Mouse (Mus musculus): ENCODE data around the gene Plpp2. TPM values are rescaled to one million over a fixed set of nuclear protein-coding genes. Genes with fewer than 3 reads are reported as not detected.

Plpp2 gene
- polyA plus RNA-seq, 2 experiments, result 15.9 to 26.1 TPM

- Histone ChIP-seq H3K4me1 (ENCODE audit: control insufficient read depth, insufficient read depth, low read length) (peaks cover 11% of the 10 kb centered on the region), H3K4me2 (replicated peaks; ENCODE audit: low read depth, low read length, severe bottlenecking) (no peak overlapping the region), H3K9ac (ENCODE audit: low read depth, low read length, severe bottlenecking) (no peak overlapping the region), H3K4me3 (replicated peaks; ENCODE audit: low read length) (no peak overlapping the region), H3K36me3 (ENCODE audit: control insufficient read depth, insufficient read depth, low read length) (peaks cover 52% of the 10 kb centered on the region), H3K27ac (replicated peaks; ENCODE audit: low read depth, low read length) (no peak overlapping the region), H3K27me3 (ENCODE audit: control insufficient read depth, insufficient read depth, low read length) (no peaks in the 10 kb centered on the region), H3K9me3 (ENCODE audit: control insufficient read depth, low read length) (no peaks in the 10 kb centered on the region)
- TF ChIP-seq POLR2A (IDR thresholded peaks at IDR 0.05; ENCODE audit: borderline replicate concordance, extremely low read depth, insufficient read depth, insufficient read length), result no peak
- DNase-seq (ENCODE audit: low spot score), result no peak
- no peak for ATAC-seq (ENCODE audit: low FRiP score, low read depth)
- 84% methylated on average over 9 of the region's 9 CpGs for WGBS
Observed at GRCm38 (mm10) chr10:79550366-79550765, 16.8 kb upstream of the Plpp2 start.

- ATAC-seq (ENCODE audit: low FRiP score, low read depth) (no peak), DNase-seq (ENCODE audit: low spot score) (no peak)
- Histone ChIP-seq H3K27ac (replicated peaks; ENCODE audit: low read depth, low read length) (no peak overlapping the region), H3K36me3 (ENCODE audit: control insufficient read depth, insufficient read depth, low read length) (peaks cover 64% of the 10 kb centered on the region), H3K27me3 (ENCODE audit: control insufficient read depth, insufficient read depth, low read length) (no peaks in the 10 kb centered on the region), H3K4me2 (replicated peaks; ENCODE audit: low read depth, low read length, severe bottlenecking) (no peak overlapping the region), H3K4me3 (replicated peaks; ENCODE audit: low read length) (no peak overlapping the region), H3K4me1 (ENCODE audit: control insufficient read depth, insufficient read depth, low read length) (peaks cover 11% of the 10 kb centered on the region), H3K9me3 (ENCODE audit: control insufficient read depth, low read length) (no peaks in the 10 kb centered on the region), H3K9ac (ENCODE audit: low read depth, low read length, severe bottlenecking) (no peak overlapping the region)
- no peak for TF ChIP-seq POLR2A (IDR thresholded peaks at IDR 0.05; ENCODE audit: borderline replicate concordance, extremely low read depth, insufficient read depth, insufficient read length)
- WGBS, result 93% methylated on average over 18 of the region's 18 CpGs
Observed at GRCm38 (mm10) chr10:79548971-79549723, 15.6 kb upstream of the Plpp2 start.

GRCm38 (mm10) chr10:79548546-79548945 lies 14.9 kb upstream of the Plpp2 start:
- no peaks in the 10 kb centered on the region for H3K27me3 ChIP-seq (ENCODE audit: control insufficient read depth, insufficient read depth, low read length)
- DNase-seq (ENCODE audit: low spot score), result no peak
- TF ChIP-seq POLR2A (IDR thresholded peaks at IDR 0.05; ENCODE audit: borderline replicate concordance, extremely low read depth, insufficient read depth, insufficient read length), result no peak
- H3K27ac ChIP-seq (replicated peaks; ENCODE audit: low read depth, low read length), result no peak overlapping the region
- H3K36me3 ChIP-seq (ENCODE audit: control insufficient read depth, insufficient read depth, low read length), result peaks cover 70% of the 10 kb centered on the region
- H3K9me3 ChIP-seq (ENCODE audit: control insufficient read depth, low read length), result no peaks in the 10 kb centered on the region
- 89% methylated on average over 5 of the region's 5 CpGs for WGBS
- H3K9ac ChIP-seq (ENCODE audit: low read depth, low read length, severe bottlenecking), result no peak overlapping the region
- H3K4me3 ChIP-seq (replicated peaks; ENCODE audit: low read length), result no peak overlapping the region
- H3K4me2 ChIP-seq (replicated peaks; ENCODE audit: low read depth, low read length, severe bottlenecking), result no peak overlapping the region
- peaks cover 5% of the 10 kb centered on the region for H3K4me1 ChIP-seq (ENCODE audit: control insufficient read depth, insufficient read depth, low read length)
- no peak for ATAC-seq (ENCODE audit: low FRiP score, low read depth)

GRCm38 (mm10) chr10:79547148-79547675 lies 13.6 kb upstream of the Plpp2 start:
- ATAC-seq (ENCODE audit: low FRiP score, low read depth) (no peak), DNase-seq (ENCODE audit: low spot score) (no peak)
- H3K36me3 ChIP-seq (ENCODE audit: control insufficient read depth, insufficient read depth, low read length), result peaks cover 84% of the 10 kb centered on the region
- no peak overlapping the region for H3K9ac ChIP-seq (ENCODE audit: low read depth, low read length, severe bottlenecking)
- H3K4me1 ChIP-seq (ENCODE audit: control insufficient read depth, insufficient read depth, low read length), result no peaks in the 10 kb centered on the region
- no peak overlapping the region for H3K4me2 ChIP-seq (replicated peaks; ENCODE audit: low read depth, low read length, severe bottlenecking)
- 69% methylated on average over 5 of the region's 5 CpGs for WGBS
- no peaks in the 10 kb centered on the region for H3K9me3 ChIP-seq (ENCODE audit: control insufficient read depth, low read length)
- H3K27me3 ChIP-seq (ENCODE audit: control insufficient read depth, insufficient read depth, low read length), result no peaks in the 10 kb centered on the region
- no peak for TF ChIP-seq POLR2A (IDR thresholded peaks at IDR 0.05; ENCODE audit: borderline replicate concordance, extremely low read depth, insufficient read depth, insufficient read length)
- no peak overlapping the region for H3K4me3 ChIP-seq (replicated peaks; ENCODE audit: low read length)
- no peak overlapping the region for H3K27ac ChIP-seq (replicated peaks; ENCODE audit: low read depth, low read length)

GRCm38 (mm10) chr10:79546483-79546882 lies 12.9 kb upstream of the Plpp2 start:
- 91% methylated on average over 11 of the region's 11 CpGs for WGBS
- Histone ChIP-seq H3K27ac (replicated peaks; ENCODE audit: low read depth, low read length) (no peak overlapping the region), H3K4me1 (ENCODE audit: control insufficient read depth, insufficient read depth, low read length) (no peaks in the 10 kb centered on the region), H3K36me3 (ENCODE audit: control insufficient read depth, insufficient read depth, low read length) (peaks cover 91% of the 10 kb centered on the region), H3K27me3 (ENCODE audit: control insufficient read depth, insufficient read depth, low read length) (no peaks in the 10 kb centered on the region), H3K9ac (ENCODE audit: low read depth, low read length, severe bottlenecking) (no peak overlapping the region), H3K9me3 (ENCODE audit: control insufficient read depth, low read length) (no peaks in the 10 kb centered on the region), H3K4me3 (replicated peaks; ENCODE audit: low read length) (no peak overlapping the region), H3K4me2 (replicated peaks; ENCODE audit: low read depth, low read length, severe bottlenecking) (no peak overlapping the region)
- ATAC-seq (ENCODE audit: low FRiP score, low read depth) (no peak), DNase-seq (ENCODE audit: low spot score) (no peak)
- no peak for TF ChIP-seq POLR2A (IDR thresholded peaks at IDR 0.05; ENCODE audit: borderline replicate concordance, extremely low read depth, insufficient read depth, insufficient read length)
